Mouse (Mus musculus) c-Kit-positive CD71-positive TER-119-negative erythroid progenitor cells, embryonic 14.5 days (primary cell): Measurements from ENCODE around the gene Slc25a22.
"Not testable (repeated sequence)": the region's sequence is repeated elsewhere in the genome, so short reads cannot be mapped to it uniquely, and the experiment has no call there.

ENCODE experiments used
- DNase-seq: peaks from one replicate; pipeline ENCODE4 v3.0.0-alpha.2; 2013; ENCODE audit warnings: low read depth

Slc25a22 gene

DNA sequence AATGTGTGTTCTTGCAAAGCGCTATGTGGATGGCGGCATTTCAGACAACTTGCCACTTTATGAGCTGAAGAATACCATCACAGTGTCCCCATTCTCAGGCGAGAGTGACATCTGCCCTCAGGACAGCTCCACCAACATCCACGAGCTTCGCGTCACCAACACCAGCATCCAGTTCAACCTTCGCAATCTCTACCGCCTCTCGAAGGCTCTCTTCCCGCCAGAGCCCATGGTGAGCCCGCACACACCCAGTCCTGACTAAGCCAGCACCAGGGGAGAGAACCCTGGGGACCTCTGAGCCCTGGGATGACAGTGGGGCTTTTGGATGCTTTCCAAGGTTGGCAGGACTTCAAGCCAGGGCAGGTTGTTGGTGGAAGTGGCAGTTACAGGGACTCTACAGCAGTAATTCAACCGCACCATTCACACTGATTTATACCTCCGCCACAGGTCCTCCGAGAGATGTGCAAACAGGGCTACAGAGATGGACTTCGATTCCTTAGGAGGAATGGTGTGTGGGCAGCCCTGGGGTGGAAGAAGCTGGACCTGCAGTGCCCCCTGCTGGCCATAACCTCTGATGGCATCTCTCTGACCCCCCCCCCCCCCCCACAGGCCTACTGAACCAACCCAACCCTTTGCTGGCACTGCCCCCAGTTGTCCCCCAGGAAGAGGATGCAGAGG is 20.4 kb upstream of the Slc25a22 start:
- no peak for DNase-seq

DNA sequence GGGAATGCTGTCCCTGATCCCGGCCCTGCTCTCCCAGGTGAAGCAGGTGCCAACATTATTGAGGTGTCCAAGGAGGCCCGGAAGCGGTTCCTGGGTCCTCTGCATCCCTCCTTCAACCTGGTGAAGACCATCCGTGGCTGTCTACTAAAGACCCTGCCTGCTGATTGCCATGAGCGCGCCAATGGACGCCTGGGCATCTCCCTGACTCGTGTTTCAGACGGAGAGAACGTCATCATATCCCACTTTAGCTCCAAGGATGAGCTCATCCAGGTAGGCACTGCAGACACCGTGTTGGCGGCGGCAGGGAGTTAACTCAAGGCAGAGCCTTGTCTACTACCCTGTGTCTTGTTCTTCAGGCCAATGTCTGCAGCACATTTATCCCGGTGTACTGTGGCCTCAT is 19.5 kb upstream of the Slc25a22 start:
- no peak for DNase-seq

GRCm38 (mm10) chr7:141456739-141457138 is 19.0 kb upstream of the Slc25a22 start:
- no peak for DNase-seq

GRCm38 (mm10) chr7:141455610-141456314 is 18.1 kb upstream of the Slc25a22 start:
- DNase-seq = no peak

DNA sequence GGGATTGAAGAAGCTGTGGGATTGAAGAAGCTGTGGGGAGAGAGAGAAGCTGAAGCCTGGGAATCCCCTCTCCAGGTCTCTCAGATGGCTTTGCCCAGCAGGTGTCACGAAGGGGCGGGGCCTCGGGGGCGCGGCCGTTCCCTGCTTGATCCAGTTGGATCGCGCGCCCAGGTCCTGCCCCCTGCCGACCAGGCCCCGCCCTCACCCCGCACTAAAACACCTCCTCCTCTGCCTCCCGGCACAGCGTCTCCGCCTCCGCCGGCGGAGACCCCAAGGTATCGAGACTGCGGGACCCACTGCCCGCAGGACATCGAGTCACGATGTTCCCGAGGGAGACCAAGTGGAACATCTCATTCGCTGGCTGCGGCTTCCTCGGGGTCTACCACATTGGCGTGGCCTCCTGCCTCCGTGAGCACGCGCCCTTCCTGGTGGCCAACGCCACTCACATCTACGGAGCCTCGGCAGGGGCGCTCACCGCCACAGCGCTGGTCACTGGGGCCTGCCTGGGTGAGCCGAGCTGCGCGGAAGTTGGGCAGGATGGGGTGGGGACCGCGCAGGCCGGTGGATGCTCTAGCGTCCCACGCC is 17.4 kb upstream of the Slc25a22 start, which contains the start of gene Pnpla2:
Gene Pnpla2 (plus strand): TSS at position 232 of the 585 bp plus-strand sequence.
- DNase-seq = peak; percentile 90

GRCm38 (mm10) chr7:141453636-141454035 is 15.9 kb upstream of the Slc25a22 start:
- no peak for DNase-seq

GRCm38 (mm10) chr7:141451928-141452327 is 14.2 kb upstream of the Slc25a22 start:
- no peak for DNase-seq

DNA sequence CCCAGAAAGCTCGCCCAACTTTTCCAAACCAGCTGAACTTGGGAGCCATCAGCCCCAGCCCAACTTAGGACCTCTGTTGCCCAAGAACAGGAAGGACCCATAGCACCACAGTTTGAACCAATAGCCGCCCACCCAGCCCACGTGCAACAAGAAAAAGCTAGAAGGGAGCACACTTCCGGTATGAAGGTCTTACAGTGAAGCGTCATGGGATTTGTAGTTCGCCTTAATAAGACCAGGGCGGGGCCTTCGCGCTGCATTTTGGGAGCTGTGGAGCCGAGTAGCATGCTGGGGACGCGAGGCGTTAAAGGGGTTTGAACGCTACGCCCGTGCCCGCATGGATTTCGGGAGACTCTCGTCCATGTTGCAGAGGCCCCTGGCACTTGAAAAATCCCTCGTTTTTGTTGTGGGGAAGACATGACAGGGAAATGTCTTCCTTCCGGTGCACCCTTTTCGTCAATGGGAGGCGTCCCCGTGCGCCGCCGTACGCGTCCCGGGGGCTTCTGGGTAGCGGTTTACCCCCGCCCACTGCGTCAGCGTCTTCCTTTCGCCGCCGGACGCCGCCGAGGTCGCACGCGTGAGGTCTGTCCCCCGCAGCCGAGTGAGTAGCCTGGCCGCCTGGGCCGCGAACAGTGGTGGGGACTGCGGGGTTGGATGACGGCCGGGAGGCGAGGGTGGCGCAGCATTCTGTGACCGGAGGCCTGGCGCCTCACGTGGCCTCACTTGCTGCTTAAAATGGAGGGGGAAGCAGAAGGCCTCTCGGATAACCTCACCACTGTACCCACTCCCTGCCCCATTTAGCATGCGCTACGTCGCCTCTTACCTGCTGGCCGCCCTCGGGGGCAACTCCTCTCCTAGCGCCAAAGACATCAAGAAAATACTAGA is 9.7 kb upstream of the Slc25a22 start, which contains the start of gene Rplp2:
Gene Rplp2 (plus strand): TSS at position 261 of the 882 bp plus-strand sequence.
- DNase-seq = peak; percentile 87

GRCm38 (mm10) chr7:141446374-141446773 is 8.7 kb upstream of the Slc25a22 start:
- not testable (repeated sequence) for DNase-seq

- peak; percentile 77 for DNase-seq
These were observed 6.1 kb upstream of the Slc25a22 start, which contains the start of gene Pidd1 for GRCm38 (mm10) chr7:141443828-141444237. Gene Pidd1 (minus strand): TSS chr7:141444025.

DNA sequence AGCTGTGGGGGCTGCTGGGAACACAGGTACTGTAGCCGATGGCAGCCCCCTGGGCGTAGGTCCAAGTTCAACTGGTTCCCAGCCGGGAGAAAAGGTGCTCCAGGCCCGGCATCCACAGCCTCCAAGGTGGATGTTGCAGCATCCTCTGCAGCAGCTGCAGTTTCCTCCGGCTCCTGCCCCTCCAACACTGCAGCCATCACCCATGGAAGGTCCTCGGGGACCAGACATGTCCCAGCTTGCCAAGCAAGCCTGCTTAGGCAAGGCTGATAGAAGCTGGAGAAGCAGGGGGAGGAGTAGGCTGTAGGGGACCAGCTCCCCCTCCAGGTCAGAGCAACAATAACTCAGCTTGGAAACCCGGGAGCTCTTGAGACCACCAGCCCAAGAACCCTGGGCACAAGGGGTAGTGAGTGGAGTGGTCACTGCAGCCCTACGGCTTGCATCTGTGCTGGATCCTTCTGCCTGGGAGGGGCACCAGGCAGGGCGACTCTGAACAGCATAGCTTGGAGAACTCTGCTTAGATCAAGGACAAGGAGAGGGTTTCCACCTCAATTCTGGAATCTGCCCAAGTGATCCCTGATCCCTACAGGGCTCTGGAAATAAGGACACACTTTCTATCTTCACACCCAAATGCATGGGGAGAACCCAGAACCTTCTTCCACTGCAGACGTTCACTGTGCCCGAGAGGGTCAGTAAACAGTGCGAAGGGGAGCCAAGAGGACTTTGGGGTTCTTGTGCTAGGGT is 5.6 kb upstream of the Slc25a22 start:
- peak; percentile 66 for DNase-seq

- no peak for DNase-seq
These were observed 4.5 kb upstream of the Slc25a22 start for GRCm38 (mm10) chr7:141442199-141442598.

GRCm38 (mm10) chr7:141441460-141441859 is 3.8 kb upstream of the Slc25a22 start:
- DNase-seq = no peak

DNA sequence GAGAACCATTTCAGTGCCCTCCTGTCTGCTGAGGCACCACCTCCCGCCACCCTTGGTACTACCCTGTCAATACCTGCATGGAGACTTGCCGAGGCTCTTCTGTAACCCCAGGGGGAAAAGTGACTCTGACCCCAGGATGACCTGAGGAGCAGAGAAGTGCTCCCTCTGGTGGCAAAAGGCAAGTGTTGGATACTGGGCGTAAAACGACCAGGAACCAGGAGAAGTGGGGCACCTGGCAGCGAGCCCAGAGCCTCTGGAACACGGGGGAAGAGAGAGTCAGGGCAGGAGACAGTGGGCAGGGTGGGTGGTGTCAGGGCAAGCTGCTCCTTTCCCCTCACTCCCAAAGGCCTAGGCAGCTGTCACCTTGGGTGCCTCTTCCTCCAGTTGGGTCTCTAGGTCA is 2.9 kb upstream of the Slc25a22 start:
- no peak for DNase-seq

DNA sequence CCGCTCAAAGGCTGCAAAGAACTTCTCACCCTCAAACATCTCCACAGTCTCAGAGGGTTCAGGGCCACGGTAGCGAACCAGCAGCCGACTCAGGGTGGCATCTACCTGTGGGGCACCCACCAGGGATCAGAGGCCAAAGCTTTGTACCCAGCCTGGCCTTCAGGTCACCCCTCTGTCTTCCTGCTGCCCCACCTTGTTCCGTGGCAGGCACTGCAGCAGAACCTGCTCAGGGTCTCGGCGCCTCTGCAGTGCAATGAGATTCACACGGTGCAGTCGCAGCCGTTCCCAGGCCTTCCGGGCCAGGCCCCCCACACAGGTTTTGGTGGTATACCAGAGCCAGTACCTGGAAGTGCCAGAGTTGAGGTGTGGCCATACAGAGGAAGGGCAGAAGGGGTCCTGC is 2.1 kb upstream of the Slc25a22 start:
- DNase-seq = no peak

GRCm38 (mm10) chr7:141439140-141439679 is 1.5 kb upstream of the Slc25a22 start:
- no peak for DNase-seq

DNA sequence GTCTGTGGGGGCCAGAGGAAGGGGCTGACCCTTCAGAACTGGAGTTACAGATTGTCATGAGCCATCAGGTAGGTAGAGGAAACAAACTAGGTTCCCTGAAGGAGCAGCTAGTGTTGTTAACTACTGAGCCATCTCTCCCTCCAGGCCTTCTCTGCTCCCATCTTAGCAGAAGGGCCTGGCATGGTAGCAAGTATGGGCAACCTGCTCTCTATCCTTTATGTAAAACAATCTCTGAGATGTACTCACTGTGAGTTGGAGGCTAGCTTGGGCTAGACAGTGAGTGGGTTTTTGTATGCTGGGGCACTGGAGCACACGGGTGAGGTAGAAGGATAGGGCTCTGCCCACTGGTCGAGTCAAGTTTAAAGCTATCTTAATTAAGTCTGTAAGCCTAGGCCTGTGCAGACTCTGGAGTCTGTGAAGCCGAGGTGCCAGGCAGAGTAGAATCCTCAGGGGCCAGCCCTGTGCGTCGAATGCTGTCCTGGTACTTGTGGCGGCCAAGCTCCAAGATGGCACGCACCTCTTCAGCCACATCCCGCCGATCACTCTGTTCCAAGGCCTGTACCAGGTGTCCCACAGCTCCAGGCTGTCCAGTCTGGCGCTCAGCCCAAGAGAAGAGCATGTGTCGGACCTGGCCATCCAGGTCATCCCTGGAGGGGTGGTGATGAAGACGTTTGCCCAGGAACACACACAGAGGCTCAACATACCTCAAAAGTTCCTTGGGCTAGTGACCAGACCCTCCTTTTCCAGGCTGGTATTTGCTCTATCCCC is 693 bp upstream of the Slc25a22 start:
- no peak for DNase-seq

DNA sequence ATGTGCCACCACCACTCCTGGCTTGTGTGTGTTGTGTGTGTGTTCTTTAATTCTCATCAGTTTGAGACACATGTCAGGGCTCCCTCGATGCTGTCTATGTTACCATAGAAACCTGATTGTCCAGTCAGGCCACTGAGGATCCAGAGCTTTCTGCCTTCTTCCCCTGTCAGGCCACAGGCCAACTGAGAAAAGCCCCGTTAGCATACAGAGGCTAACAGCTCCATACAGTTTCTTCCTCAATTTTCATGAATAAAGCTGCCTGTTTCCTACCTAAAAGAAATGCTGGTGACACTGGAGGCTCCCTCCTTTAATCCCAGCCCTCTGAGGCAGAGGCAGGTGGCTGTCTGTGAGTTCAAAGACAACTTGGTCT is 1.2 kb downstream of the Slc25a22 start:
- DNase-seq = no peak

- no peak for DNase-seq
These were observed 1.7 kb downstream of the Slc25a22 start for GRCm38 (mm10) chr7:141435856-141436522.
